Mouse (Mus musculus) liver, embryonic 14.5 days (tissue): ENCODE results near the gene Tmem50b.

Source experiments
- CTCF ChIP-seq: IDR thresholded peaks from 2 replicates; pipeline ENCODE4 v1.5.1; 2016; ENCODE audit warnings: antibody characterized with exemption, low read depth, control low read depth
- EP300 ChIP-seq: IDR thresholded peaks from 2 replicates; pipeline ENCODE4 v1.6.1; 2016; ENCODE audit warnings: antibody characterized with exemption, low read depth

DNA sequence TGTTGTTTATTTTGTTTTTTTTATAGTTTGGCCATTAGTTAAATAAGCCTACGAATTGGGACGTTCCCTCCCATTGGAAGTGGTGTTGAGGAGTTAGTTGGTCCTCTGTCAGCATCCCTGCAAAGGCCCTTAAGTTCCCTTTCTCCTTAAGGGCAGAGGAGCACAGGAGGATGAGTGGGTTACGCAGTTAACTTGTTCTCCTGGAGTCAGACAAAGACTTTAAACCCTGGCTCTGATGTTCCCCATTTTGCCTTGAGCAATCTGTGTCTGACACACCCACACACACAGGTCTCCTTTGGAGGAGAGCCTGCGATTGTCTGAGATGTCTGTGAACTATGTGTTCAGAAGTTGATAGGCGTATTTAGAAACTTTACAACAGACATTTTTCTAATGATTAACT is 49.6 kb downstream of the Tmem50b start:
- TF ChIP-seq CTCF, result no peak
- no peak for TF ChIP-seq EP300
